8 mouse cellular contexts compared by ENCODE assay signal in the genomic region with DNA sequence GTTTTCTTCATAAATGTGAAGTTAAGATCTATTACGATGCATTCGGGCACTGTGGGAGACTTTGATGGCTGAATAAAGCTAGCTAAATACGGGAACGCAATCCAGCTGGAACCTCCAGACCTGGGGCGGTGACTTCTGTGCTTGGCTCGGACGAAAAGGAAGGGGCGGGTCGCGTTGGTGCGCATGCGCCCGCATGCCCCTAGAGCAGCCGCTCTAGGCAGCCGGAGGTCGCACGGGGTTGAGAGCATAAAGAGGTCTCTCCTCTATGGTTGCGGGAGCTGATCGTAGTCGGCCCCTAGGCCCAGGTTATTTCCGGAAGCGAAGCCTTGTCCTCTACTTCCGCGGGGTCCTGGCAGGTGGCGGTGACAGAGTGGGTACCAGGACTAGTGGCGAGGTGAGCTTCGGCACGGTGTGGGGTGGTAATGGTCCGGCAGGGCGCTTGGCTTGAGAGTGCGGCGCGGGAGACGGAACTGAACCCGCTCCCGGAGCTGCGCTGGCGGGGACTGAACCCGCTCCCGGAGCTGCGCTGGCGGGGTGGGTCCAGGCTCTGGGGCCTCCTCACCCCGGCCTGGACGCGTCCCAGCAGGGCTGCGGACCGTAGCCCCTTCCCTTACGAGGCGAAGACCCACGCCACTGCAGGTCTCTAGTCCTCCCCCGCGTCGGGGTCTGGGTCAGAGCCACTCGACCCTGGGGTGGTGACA. TPM values are rescaled to one million over a fixed set of nuclear protein-coding genes. Genes with fewer than 3 reads are reported as not detected.
DNase-seq lines count a peak whose midpoint lies in the region; ATAC-seq and TF ChIP-seq lines count a peak whose summit lies in the region.

A gene (plus strand): TSS at position 174 of the 701 bp plus-strand sequence.
A gene (plus strand): TSS at position 245 of the 701 bp plus-strand sequence.

- peak; percentile 90; the same call in 1 of the 2 replicates for TF ChIP-seq POLR2A in cortical plate, adult 2 months (IDR thresholded peaks at IDR 0.05; ENCODE audit: extremely low read depth, insufficient read depth, low read length)

- peak within 1 kb of the TSS; percentile 69 for H3K27ac ChIP-seq in cortical plate, adult 2 months (ENCODE audit: insufficient read depth, low read length)

- ATAC-seq in activated CD4-positive, CD25-positive, alpha-beta regulatory T cell, adult 4 months = peak; percentile 68
- ATAC-seq in megakaryocyte progenitor cell, adult 5-6 weeks (replicated peaks; ENCODE audit: poor library complexity) = peak; percentile 64

- H3K4me3 ChIP-seq in cortical plate, adult 2 months (ENCODE audit: insufficient read depth, low read length) = peak within 1 kb of the TSS; percentile 65

- peak; percentile 84 to 89 for DNase-seq in gastrocnemius, adult 8-10 months (ENCODE audit: low spot score in 2 of 2)
- peak; percentile 95 for DNase-seq in induced T-regulatory cell, adult 2 months (ENCODE audit: low read depth)
- DNase-seq in left cerebral cortex, adult 9 months (ENCODE audit: low spot score in 2 of 2) = peak; percentile 82 to 88
- DNase-seq in right cerebral cortex, postnatal 14 days = peak; percentile 86
- peak; percentile 83 to 91 for DNase-seq in urinary bladder, postnatal 36 days (ENCODE audit: low spot score in 2 of 2)

- H3K4me1 ChIP-seq in cortical plate, adult 2 months (ENCODE audit: control insufficient read depth, insufficient read depth, low read length) = no peaks in the 10 kb centered on the region

- TF ChIP-seq CTCF in cortical plate, adult 2 months (IDR thresholded peaks at IDR 0.05; ENCODE audit: extremely low read depth, insufficient read depth, low read length) = no peak

RNA-seq across cellular contexts. Expression of the first gene that starts in this region (rescaled TPM):
- polyA plus RNA-seq in activated CD4-positive, CD25-positive, alpha-beta regulatory T cell, adult 4 months (2017; shearing (Covaris generic)) = 10 to 100 TPM; 45.0 to 56.9 TPM
- polyA plus RNA-seq in cortical plate, adult 2 months (2012; rRNA removed) = 35.7 and 37.5 TPM in 2 replicates
- total RNA-seq in gastrocnemius, adult 8-10 months (2022) = 10 to 100 TPM; 30.8 to 34.9 (median 34.5) TPM
- total RNA-seq in megakaryocyte progenitor cell, adult 5-6 weeks (2015) = 48.0 and 53.0 TPM in 2 replicates
- 57.4 and 67.3 TPM in 2 replicates for total RNA-seq in megakaryocyte progenitor cell, adult 5-6 weeks (2017)

RNA-seq across cellular contexts. Expression of the second gene that starts in this region (rescaled TPM):
- polyA plus RNA-seq in activated CD4-positive, CD25-positive, alpha-beta regulatory T cell, adult 4 months (2017; shearing (Covaris generic)) = 1 to 10 TPM; 9.2 to 9.4 TPM
- 1.1 and 2.3 TPM in 2 replicates for polyA plus RNA-seq in cortical plate, adult 2 months (2012; rRNA removed)
- total RNA-seq in gastrocnemius, adult 8-10 months (2022) = 1 to 10 TPM; 1.5 to 2.9 (median 1.9) TPM
- 12.4 and 15.9 TPM in 2 replicates for total RNA-seq in megakaryocyte progenitor cell, adult 5-6 weeks (2015)
- 12.6 and 21.0 TPM in 2 replicates for total RNA-seq in megakaryocyte progenitor cell, adult 5-6 weeks (2017)

Comparison
In these comparisons a context has a peak if more than half of its experiments do, and no peak if none do; other contexts are left out.
1. Peak in every context shown above with its lines: DNase-seq, ATAC-seq, H3K4me3 ChIP-seq and H3K27ac ChIP-seq.